Mouse (Mus musculus) cerebellum, adult 18-20 months (tissue): ENCODE data around the gene Pde4d.

Source experiments
- DNase-seq, 2 experiments: peaks; one replicate each; pipeline ENCODE4 v3.0.0; 2021

Gene Pde4d

DNA sequence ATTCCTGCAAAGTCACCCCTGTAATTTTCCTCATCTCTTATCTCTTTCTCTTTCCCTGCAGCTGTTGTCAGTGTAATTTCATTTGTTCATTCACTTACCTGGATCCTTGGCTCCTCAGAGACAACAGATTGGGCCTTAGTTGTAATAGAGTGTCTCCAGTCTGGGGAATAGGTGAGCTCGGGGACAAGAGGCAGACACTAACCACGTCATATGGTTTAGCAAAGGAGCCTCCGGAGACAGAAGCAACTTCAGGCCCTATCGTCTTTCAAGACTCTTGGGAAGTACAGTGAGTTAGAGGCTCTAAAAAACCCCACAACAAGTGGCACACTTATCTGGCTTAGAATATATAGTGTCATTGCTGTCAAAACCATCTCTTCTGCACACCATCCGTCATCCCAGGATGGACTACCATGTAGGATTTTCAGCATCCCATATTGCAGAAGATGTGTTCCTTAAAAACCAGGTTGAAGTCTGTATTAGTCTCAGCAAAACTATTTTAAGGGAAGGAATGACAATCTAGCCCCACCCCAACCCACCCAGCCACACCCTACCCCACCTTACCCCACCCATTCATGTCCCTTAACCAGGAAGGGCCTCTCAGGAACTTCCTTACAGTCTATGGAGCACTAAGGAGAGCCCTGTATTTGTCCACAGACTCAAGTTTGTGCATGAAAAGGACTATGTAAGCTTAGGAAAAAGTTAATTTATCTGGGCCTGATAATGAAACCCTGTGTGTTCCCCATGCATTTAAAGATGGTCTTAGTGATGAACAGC, 1356.6 kb downstream of the Pde4d start:
- DNase-seq, result no peak

- DNase-seq, result no peak
Observed at GRCm38 (mm10) chr13:109807036-109807435, 1357.3 kb downstream of the Pde4d start.

- no peak for DNase-seq
Observed at GRCm38 (mm10) chr13:109807446-109807845, 1357.7 kb downstream of the Pde4d start.

- DNase-seq, result no peak
Observed at GRCm38 (mm10) chr13:109808039-109808438, 1358.3 kb downstream of the Pde4d start.

- DNase-seq, result no peak
Observed at GRCm38 (mm10) chr13:109808946-109809345, 1359.2 kb downstream of the Pde4d start.

DNA sequence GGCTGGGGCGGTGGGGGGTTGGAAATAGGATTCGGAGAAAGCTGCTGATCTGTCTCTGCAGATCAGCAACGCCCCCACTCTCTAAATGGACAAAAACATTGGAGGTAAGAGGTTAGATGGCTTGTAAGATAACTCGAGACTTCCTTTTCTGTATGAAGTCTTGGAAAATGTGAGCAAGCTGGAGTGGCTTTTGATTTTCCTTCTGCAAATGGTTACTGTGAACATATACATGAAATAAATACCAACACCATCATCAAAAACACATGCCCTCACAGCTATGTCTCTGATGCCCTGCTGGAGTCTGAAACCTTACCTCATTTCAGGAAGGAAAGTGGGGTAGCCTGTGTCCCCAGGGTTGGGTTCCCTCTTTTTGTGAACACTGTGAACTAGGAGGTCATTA, 1359.9 kb downstream of the Pde4d start:
- DNase-seq, result no peak

- no peak for DNase-seq
Observed at GRCm38 (mm10) chr13:109813924-109814323, 1364.2 kb downstream of the Pde4d start.

- DNase-seq, result no peak
Observed at GRCm38 (mm10) chr13:109819071-109819470, 1369.3 kb downstream of the Pde4d start.

DNA sequence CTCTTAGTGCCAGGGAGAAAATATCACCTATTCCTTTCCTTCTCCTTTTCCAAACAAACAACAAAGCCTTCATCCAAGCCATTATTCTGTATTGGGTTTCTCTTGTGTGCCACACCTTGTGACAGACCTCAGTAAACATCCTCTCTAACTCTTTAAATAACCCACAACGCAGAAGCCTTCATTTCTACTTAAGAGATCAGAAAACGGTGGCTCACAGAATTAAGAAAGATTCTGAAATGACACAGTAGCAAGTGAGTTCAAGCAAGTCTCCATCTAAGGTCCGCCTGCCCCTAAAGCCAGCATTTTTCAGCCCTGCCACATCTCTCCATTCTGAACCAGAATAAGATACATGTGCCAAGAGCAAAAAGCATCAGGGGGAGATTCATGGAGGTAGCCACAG, 1370.4 kb downstream of the Pde4d start:
- no peak for DNase-seq

DNA sequence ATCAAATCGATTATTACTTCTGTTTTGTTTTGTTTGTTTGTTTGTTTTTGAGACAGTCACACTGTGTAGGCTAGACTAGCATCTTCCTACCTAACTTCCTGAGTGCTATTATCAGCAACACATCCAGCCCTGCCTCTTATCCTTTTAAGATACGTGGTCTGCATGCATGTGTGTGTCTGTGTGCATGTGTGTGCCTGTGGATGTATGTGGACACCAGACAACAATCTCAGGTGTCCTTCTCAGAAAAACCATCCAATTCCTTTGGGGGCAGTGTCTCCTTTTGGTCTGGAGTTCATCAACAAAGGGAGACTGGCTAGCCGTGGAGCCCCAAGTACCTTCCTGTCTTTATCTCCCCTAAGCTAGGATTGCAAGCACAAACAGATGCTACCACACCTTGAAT, 1371.1 kb downstream of the Pde4d start:
- no peak for DNase-seq

DNA sequence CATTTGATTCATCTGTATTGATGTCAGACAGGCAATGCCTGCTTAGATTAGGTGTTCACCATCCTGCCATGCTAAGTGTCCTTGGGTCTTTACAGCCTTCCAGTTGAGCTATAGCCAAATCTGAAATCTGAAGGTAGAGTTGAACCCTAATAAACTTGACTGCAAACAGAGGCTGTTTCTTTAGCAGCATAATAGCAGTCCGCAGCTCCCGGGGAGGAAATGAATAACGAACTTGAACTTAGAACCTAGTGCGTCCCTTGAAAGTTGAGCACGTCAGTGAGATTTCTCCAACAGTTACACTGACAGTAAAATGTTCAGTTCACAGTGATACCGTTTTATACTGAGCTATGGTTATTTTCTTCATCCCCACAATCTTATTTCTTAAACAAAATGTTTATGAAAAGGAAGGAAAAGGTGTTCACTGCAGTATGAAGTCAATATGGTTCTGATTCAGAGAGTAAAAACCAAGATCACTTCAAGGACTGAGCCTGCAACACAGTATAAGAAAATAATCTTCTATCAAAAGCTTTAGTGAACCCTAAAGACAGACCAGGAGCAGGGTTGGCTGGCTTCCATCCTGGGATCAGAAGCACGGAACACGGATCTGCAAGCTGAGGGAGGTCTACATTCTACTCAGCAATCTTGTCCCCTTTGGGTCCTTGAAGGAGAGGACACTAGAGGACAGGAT, 1372.1 kb downstream of the Pde4d start:
- DNase-seq, result peak in 1 of 2 experiments; percentile 22

DNA sequence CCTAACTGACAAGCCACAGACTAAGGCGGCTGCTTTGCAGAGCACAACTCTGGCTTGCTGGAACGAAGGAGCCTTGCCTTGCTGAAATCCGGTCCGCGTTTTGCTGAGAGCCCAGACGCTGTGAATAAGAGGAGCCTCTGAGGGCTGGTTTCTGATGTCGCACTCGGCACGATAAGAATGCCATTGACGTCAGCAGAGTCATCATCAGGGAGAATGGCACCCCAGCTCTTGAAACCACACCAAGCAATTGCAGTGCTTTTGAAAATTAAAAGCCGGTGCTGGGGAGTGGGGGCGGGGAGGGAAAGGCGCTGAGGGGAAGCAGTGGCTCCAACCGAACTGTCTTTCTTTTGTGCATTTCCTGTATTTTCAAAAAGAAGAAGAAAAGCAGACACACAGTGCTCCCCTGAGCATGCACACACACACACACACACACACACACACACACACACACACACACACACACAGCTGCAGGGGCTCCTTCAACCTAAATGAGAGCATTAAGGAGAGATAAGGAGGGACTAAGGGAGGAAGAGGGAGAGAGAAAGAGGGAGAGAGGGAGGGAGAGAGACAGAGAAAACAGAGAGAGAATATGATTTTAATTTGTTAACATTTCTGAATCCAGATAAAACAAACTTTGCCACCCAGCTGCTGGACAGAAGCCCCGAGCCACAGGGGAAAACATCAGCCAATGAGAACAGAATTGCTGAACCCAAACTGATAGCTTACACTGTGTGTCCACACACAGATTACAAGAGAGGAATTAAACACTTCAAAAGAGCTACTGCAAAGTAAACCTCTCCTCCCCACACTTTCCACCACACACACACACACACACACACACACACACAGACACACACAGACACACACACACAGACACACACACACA, 1372.9 kb downstream of the Pde4d start:
- peak; percentile 93 to 97 for DNase-seq

DNA sequence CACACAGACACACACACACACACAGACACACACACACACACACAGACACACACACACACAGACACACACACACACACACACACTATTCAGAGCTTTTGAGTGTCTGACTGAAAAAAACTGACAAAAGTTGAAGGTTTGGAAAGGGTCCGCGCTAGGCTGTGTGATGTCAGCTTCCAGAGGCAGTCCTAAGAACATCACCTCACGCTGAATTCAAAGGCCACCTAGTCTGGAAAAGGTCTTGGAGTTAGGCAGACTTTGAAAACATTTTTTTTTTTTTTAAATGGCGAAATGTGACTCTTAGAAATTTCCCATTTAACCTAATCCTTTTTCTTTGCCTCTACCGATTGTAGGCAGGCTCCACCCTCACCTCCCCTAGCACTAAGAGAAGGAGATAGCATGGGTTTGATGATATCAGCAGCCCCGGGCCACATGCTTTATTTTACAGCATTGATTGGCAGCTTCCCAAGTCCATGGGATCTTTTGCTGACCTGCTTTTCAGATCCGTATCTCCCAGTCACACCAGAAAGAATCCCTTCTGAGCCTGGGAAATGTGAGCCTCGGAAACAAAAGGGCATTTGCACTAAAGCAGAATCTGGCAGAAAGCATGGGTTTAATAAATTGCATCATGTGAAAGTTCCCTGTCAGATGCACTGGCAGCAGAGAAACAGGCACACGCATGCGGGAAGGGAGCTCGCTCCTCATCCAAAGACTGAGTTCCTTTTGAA, 1373.7 kb downstream of the Pde4d start:
- peak; percentile 65 to 71 for DNase-seq

DNA sequence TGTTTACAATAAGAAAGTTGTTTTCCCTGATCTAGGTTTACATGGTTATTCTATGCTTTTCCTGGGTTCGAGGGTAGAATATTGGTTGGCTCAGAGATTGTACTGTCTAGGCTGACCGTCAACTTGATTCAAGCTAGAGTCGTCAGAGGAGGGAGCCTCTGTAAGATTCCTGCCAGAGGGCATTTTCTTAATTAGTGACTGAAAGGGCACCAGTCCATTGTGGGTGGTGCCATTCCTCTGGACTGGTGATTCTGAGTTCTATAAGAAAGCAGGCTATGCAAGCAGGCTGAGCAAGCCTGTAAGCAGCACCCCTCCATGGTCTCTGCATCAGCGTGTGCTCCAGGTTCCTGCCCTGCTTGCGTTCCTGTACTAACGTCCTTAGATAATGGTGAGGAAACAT, 1376.1 kb downstream of the Pde4d start:
- DNase-seq, result no peak

DNA sequence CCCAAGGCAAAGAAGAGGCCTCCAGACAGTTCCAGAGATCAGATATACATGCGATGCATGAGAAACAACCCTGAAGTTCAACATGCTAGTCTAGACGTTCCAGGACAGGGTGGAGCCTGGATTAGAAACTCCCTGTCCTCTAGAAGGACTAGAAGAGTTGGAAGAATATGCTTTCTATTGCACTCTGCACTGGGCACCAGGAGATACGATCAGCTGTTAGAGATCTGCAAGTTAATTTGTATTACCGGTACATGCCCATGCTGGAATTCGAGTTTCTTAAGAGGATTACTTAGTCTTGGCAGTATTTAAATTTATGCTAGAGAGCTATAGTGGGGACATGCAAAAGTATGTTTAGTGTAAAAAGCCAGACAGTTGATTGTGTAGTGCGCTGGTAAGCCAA, 1377.6 kb downstream of the Pde4d start:
- no peak for DNase-seq

GRCm38 (mm10) chr13:109827909-109828308, 1378.2 kb downstream of the Pde4d start:
- DNase-seq, result no peak

DNA sequence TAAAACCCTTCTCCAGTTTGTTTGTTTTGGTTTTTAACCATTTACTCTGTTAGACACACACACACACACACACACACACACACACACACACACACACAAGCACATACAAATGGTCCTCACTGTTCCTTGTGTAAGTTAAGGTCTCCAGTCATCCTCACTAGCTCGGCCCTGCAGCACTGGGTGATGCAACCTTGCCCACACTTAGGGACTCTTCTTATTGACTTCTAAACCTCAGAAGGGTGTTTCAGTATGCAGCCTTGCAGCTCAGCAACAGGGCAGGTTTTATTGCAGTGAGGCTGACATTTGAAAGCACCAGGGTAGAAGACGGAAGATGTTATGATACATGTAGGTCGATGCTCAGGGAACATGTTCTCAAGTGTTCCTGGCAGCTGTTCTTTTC, 1379.7 kb downstream of the Pde4d start:
- DNase-seq, result no peak

GRCm38 (mm10) chr13:109834935-109835334, 1385.2 kb downstream of the Pde4d start:
- no peak for DNase-seq

DNA sequence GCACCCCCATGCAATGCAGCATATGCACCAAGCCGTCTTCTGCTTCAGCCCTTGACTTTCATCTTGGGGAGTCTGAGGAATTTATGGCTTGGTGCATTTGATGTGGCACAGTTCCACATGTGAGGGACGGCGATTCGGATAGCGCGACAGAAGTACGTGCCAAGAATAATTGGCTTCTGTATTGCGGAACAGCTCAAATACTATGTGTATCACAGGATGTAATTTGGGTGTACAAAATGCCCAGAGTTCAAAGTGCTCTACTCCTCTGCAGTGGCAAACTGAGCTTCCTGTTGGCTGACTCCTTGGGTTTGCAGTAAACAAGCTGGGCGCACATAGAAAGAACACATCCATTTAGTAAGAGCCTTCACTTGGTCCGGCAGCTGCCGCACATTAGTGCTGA, 1387.7 kb downstream of the Pde4d start:
- DNase-seq, result peak in 1 of 2 experiments; percentile 31

- DNase-seq, result no peak
Observed at GRCm38 (mm10) chr13:109837921-109838320, 1388.2 kb downstream of the Pde4d start.

DNA sequence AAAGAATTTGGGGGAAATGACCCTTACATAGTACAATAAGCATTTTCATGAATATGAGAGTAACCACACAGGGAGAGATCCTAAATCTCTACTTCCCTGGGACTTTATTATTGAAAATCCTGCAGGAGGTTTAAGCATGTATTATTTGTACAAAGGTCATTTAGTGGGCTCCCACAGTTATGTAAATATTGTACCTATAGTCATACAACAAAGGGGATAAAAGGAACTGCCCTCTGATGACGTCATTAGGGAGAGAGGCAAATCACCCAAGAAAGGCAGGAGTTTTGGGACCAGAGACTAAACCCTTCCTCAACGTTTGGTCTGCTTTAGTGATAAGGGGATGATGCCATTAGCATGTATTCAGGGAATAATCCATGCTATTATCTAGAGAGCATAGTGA, 1390.5 kb downstream of the Pde4d start:
- DNase-seq, result no peak

- DNase-seq, result no peak
Observed at GRCm38 (mm10) chr13:109841140-109841822, 1391.5 kb downstream of the Pde4d start.
